Mouse (Mus musculus) embryonic facial prominence, embryonic 10.5 days (tissue): ENCODE measurements around the gene Ccr1l1. TPM values are rescaled to one million over a fixed set of nuclear protein-coding genes. Genes with fewer than 3 reads are reported as not detected.

Experiments
- DNase-seq: peaks from one replicate; pipeline ENCODE4 v3.0.0-alpha.2; 2017; ENCODE audit warnings: low spot score
- H3K27ac ChIP-seq: fragments of 300-500 bp; sonication (generic); replicated peaks from 2 replicates; pipeline ENCODE4 v1.5.1; 2016; ENCODE audit warnings: mild to moderate bottlenecking
- H3K27me3 ChIP-seq: fragments of 300-500 bp; sonication (generic); replicated peaks from 2 replicates; pipeline ENCODE4 v1.6.1; 2016; ENCODE audit warnings: low read depth, mild to moderate bottlenecking; ENCODE audit not compliant: poor library complexity, severe bottlenecking
- H3K36me3 ChIP-seq: fragments of 300-500 bp; sonication (generic); replicated peaks from 2 replicates; pipeline ENCODE4 v1.6.1; 2016; ENCODE audit warnings: mild to moderate bottlenecking, moderate library complexity
- H3K4me1 ChIP-seq: fragments of 300-500 bp; sonication (generic); 2 replicates; pipeline ENCODE4 v1.6.1; 2016
- H3K4me3 ChIP-seq: fragments of 300-500 bp; sonication (generic); 2 replicates; pipeline ENCODE4 v1.5.1; 2016; ENCODE audit warnings: mild to moderate bottlenecking, moderate library complexity
- H3K9me3 ChIP-seq: fragments of 300-500 bp; sonication (generic); 2 replicates; pipeline ENCODE4 v1.6.1; 2016; ENCODE audit warnings: mild to moderate bottlenecking
- WGBS: fragments of 180-500 bp; shearing (Covaris S2); methylation state at CpG from one replicate; pipeline ENCODE4 v1.1.7; 2016; 5-methylcytosine and 5-hydroxymethylcytosine counted together
- polyA plus RNA-seq: library from polyadenylated mRNA; unstranded; fragments of >200 nt; fragmentation: Nextera tagmentation; extraction: Ambion mirVana; gene quantifications from 2 replicates; pipeline ENCODE4 v1.2.1, GENCODE M21; 2016

Gene Ccr1l1
- polyA plus RNA-seq, 1 experiment from 2014 or later, result not detected

DNA sequence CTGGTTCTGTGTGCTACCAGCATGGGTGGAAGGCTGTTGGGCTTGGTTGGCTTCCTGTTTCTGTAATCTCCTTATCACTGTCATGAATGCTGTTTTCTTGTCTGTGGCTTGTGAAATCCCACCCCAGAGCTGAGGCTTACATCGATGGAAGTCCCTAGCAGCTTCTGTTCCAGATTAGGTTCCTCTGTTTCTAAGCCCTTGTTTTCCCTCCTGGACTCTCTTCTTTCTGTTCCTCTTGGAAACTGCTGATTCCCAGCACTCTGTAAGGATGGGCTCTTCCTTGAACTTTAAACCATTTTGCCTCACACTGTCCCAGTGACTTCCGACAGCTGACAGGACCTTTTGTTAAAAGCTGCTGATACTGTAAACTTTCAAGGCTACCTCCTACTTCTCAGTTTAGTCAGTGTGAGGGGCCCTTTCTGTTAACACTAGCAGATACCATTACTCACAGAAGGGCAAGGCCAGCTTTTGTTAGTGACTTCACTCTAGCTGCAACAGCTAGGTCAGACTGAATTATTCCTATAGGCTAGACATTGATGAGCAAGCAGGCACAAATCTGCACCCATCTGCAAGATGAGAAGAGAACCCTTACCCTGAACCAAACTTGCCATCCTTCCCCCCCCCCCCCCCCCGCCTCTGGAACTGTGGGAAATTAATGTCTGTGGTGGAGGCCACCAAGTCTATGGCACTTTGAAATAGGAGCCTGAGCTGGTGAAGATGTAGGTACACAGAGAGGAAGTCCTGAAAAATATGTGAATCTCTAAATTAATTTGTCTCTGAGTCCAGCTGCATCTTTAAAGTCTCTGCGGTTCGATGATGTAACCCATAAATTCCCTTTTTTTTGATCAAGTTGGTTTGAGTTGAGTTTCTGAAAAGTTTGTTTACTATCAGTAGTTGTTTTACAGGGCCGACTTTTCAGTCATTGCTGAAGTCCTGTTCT is 46.2 kb downstream of the Ccr1l1 start:
- H3K9me3 ChIP-seq, result no peaks in the 10 kb centered on the region
- no peak overlapping the region; the same call in 1 of the 2 replicates for H3K27ac ChIP-seq
- H3K4me1 ChIP-seq, result peaks cover 20% of the 10 kb centered on the region
- H3K4me3 ChIP-seq, result no peak overlapping the region
- H3K27me3 ChIP-seq, result no peaks in the 10 kb centered on the region
- WGBS, result 75% methylated on average over 6 of the region's 6 CpGs
- no peaks in the 10 kb centered on the region for H3K36me3 ChIP-seq
- no peak for DNase-seq

DNA sequence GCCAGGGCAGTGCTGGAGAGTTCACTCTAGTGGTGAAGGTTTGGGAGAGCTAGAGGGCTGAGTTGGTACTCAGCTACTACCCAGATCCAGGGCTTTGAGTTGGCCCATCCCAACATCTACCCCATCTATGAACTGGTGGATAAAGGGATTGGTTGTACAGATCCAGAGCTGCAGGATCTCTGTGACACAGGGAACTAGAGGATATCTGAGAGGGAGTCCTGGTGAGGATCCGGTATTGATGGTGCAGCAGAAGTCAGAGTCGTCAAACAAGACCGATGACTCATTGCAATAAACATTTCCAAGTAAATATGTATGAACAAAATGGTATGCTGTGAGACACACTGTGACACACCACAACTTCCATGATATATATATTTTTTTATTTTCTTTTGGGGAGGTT is 47.3 kb downstream of the Ccr1l1 start:
- Histone ChIP-seq H3K9me3 (no peaks in the 10 kb centered on the region; the same call in 1 of the 2 replicates), H3K4me1 (peaks cover 22% of the 10 kb centered on the region), H3K27ac (no peak overlapping the region), H3K4me3 (no peak overlapping the region), H3K27me3 (no peaks in the 10 kb centered on the region), H3K36me3 (no peaks in the 10 kb centered on the region)
- no peak for DNase-seq
- 93% methylated on average over 3 of the region's 3 CpGs for WGBS

GRCm38 (mm10) chr9:123930476-123930875 is 47.7 kb downstream of the Ccr1l1 start:
- no peak overlapping the region for H3K27ac ChIP-seq
- H3K4me1 ChIP-seq, result peaks cover 26% of the 10 kb centered on the region
- WGBS, result 88% methylated on average over 3 of the region's 3 CpGs
- no peak for DNase-seq
- no peaks in the 10 kb centered on the region; the same call in 1 of the 2 replicates for H3K9me3 ChIP-seq
- H3K27me3 ChIP-seq, result no peaks in the 10 kb centered on the region
- H3K36me3 ChIP-seq, result no peaks in the 10 kb centered on the region
- H3K4me3 ChIP-seq, result no peak overlapping the region

GRCm38 (mm10) chr9:123929936-123930335 is 48.3 kb downstream of the Ccr1l1 start:
- DNase-seq, result no peak
- no peaks in the 10 kb centered on the region for H3K27me3 ChIP-seq
- WGBS, result 90% methylated on average over 4 of the region's 4 CpGs
- no peak overlapping the region for H3K4me3 ChIP-seq
- no peak overlapping the region for H3K27ac ChIP-seq
- H3K36me3 ChIP-seq, result no peaks in the 10 kb centered on the region
- no peaks in the 10 kb centered on the region; the same call in 1 of the 2 replicates for H3K9me3 ChIP-seq
- H3K4me1 ChIP-seq, result peaks cover 27% of the 10 kb centered on the region

DNA sequence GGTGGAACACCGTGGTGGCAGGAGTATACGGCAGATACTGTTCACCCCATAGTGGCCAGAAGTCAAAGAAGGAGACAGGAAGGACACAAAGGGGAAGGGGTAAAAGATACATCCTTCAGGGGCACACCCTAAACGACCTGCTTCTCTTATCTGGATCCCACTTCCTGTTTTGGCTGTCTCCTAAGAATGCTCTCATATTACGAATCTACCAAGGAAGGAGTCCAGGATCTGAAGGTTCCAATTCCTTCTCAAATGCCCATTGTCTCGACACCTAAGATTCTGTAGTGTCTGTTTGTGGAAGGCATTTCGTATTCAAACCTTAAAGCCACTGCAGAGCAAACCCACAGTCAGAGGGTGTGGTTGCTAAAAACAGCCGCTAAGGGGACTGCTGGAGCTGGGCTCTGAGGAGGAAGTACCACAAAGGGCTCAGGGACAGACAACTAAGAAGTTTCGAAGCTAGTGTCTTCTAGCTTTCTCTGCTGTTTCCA is 49.4 kb downstream of the Ccr1l1 start:
- H3K4me3 ChIP-seq, result no peak overlapping the region
- DNase-seq, result peak; percentile 14
- H3K9me3 ChIP-seq, result peaks cover 2% of the 10 kb centered on the region; the same call in 1 of the 2 replicates
- H3K27me3 ChIP-seq, result peaks cover 2% of the 10 kb centered on the region; the same call in 1 of the 2 replicates
- no peaks in the 10 kb centered on the region for H3K36me3 ChIP-seq
- H3K4me1 ChIP-seq, result peaks cover 37% of the 10 kb centered on the region
- no peak overlapping the region; the same call in 1 of the 2 replicates for H3K27ac ChIP-seq
- 47% methylated on average over 8 of the region's 8 CpGs for WGBS

GRCm38 (mm10) chr9:123928118-123928758 is 50.0 kb downstream of the Ccr1l1 start:
- Histone ChIP-seq H3K36me3 (no peaks in the 10 kb centered on the region), H3K27me3 (peaks cover 8% of the 10 kb centered on the region), H3K27ac (peak overlapping the region; percentile 67), H3K4me1 (peaks cover 43% of the 10 kb centered on the region), H3K9me3 (peaks cover 2% of the 10 kb centered on the region; the same call in 1 of the 2 replicates), H3K4me3 (no peak overlapping the region; the same call in 1 of the 2 replicates)
- WGBS, result 57% methylated on average over 12 of the region's 12 CpGs
- peak; percentile 46 for DNase-seq

GRCm38 (mm10) chr9:123927281-123927960 is 50.8 kb downstream of the Ccr1l1 start:
- peak; percentile 25 for DNase-seq
- H3K27ac ChIP-seq, result peak overlapping the region; percentile 67
- peaks cover 11% of the 10 kb centered on the region for H3K27me3 ChIP-seq
- H3K4me1 ChIP-seq, result peaks cover 46% of the 10 kb centered on the region
- peaks cover 2% of the 10 kb centered on the region; the same call in 1 of the 2 replicates for H3K9me3 ChIP-seq
- H3K4me3 ChIP-seq, result peak overlapping the region; percentile 23; the same call in 1 of the 2 replicates
- H3K36me3 ChIP-seq, result no peaks in the 10 kb centered on the region
- WGBS, result 51% methylated on average over 16 of the region's 16 CpGs

Other genes with a start within 250 kb of the Ccr1l1 start
- 0.15 and 0.17 TPM in 2 replicates for gene Cxcr6, start 171.9 kb downstream of the Ccr1l1 start, polyA plus RNA-seq
- gene Fyco1, start 126.5 kb downstream of the Ccr1l1 start, polyA plus RNA-seq, result 10.9 and 11.2 TPM in 2 replicates
- not detected in 2 replicates for gene Xcr1, start 116.4 kb downstream of the Ccr1l1 start, polyA plus RNA-seq
- gene Ccr1, start 9.7 kb downstream of the Ccr1l1 start, polyA plus RNA-seq, result 0.51 and 0.57 TPM in 2 replicates
- not detected in 2 replicates for gene Ccr3, start 43.6 kb upstream of the Ccr1l1 start, polyA plus RNA-seq
- 0.13 and 0.30 TPM in 2 replicates for gene Ccr2, start 123.5 kb upstream of the Ccr1l1 start, polyA plus RNA-seq
- 0.42 TPM in 1 of 2 replicates, not detected in the other for gene Ccr5, start 143.1 kb upstream of the Ccr1l1 start, polyA plus RNA-seq